Mouse (Mus musculus) testis, adult 2 months (tissue): ENCODE measurements at regions not wholly inside any gene's neighbourhood (a gene's known extent, or its start where the extent isn't known, plus 50 kb on each side); places are given as distances from the start of the nearest gene placed in this dataset.

Source experiments
- CTCF ChIP-seq: fragments of 200-500 bp; IDR thresholded peaks from 2 replicates; pipeline ENCODE4 v1.5.1; 2012; ENCODE audit warnings: low read depth, mild to moderate bottlenecking, inconsistent platforms, low read length, moderate library complexity; ENCODE audit not compliant: control insufficient read depth, insufficient read depth, insufficient replicate concordance
- POLR2A ChIP-seq: fragments of 200-500 bp; IDR thresholded peaks from 2 replicates; pipeline ENCODE4 v1.6.1; 2012; ENCODE audit warnings: low read depth, mild to moderate bottlenecking, inconsistent platforms, low read length, moderate library complexity; ENCODE audit not compliant: control insufficient read depth

DNA sequence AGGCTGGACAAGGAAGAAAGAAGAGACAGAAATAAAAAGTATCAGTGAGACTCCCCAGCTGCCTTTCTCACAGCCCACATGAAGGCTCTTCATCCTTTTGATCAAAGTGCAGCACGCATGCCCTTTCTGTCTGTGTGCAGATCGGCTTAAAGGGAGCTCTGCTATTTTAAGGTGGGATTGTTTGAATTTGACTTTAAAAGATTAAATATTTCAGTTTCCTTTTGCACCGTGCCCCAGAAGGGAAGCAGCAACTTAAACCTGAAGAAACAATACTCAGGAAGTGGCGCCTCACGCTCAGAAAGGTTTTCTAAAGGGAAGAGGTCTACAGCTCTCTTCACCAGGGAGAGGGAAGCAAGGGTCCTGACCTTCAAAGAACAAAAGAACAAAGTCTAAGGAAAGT is 436.9 kb upstream of the Tbl1xr1 start:
- no peak for TF ChIP-seq POLR2A
- TF ChIP-seq CTCF = no peak
